Mouse (Mus musculus): Measurements from ENCODE around the gene Wnt5b. TPM values are rescaled to one million over a fixed set of nuclear protein-coding genes. Genes with fewer than 3 reads are reported as not detected.

Wnt5b gene
- polyA plus RNA-seq, 1 experiment from 2014 or later: 0.18 TPM

GRCm38 (mm10) chr6:119492630-119493014 is 51.5 kb downstream of the Wnt5b start:
- Histone ChIP-seq H3K9ac (ENCODE audit: low read depth, low read length) (no peak overlapping the region), H3K4me3 (ENCODE audit: low read depth, low read length) (no peak overlapping the region), H3K9me3 (replicated peaks; ENCODE audit: control insufficient read depth, low read length) (no peaks in the 10 kb centered on the region), H3K36me3 (ENCODE audit: control insufficient read depth, insufficient read depth) (no peaks in the 10 kb centered on the region), H3K27me3 (ENCODE audit: control insufficient read depth, insufficient read depth, low read depth, low read length) (no peaks in the 10 kb centered on the region), H3K4me2 (ENCODE audit: low read depth, low read length) (no peak overlapping the region), H3K27ac (ENCODE audit: low read length) (no peak overlapping the region), H3K4me1 (ENCODE audit: control insufficient read depth, low read depth, low read length) (no peaks in the 10 kb centered on the region)
- 70% methylated on average over 7 of the region's 7 CpGs for WGBS (ENCODE audit: insufficient replicate concordance)
- no peak for ATAC-seq (ENCODE audit: low read depth)

GRCm38 (mm10) chr6:119491997-119492629 is 52.0 kb downstream of the Wnt5b start:
- H3K9ac ChIP-seq (ENCODE audit: low read depth, low read length): no peak overlapping the region
- no peaks in the 10 kb centered on the region for H3K27me3 ChIP-seq (ENCODE audit: control insufficient read depth, insufficient read depth, low read depth, low read length)
- H3K4me1 ChIP-seq (ENCODE audit: control insufficient read depth, low read depth, low read length): no peaks in the 10 kb centered on the region
- H3K36me3 ChIP-seq (ENCODE audit: control insufficient read depth, insufficient read depth): no peaks in the 10 kb centered on the region
- H3K27ac ChIP-seq (ENCODE audit: low read length): no peak overlapping the region
- no peak overlapping the region for H3K4me3 ChIP-seq (ENCODE audit: low read depth, low read length)
- H3K4me2 ChIP-seq (ENCODE audit: low read depth, low read length): no peak overlapping the region
- 47% methylated on average over 9 of the region's 9 CpGs for WGBS (ENCODE audit: insufficient replicate concordance)
- H3K9me3 ChIP-seq (replicated peaks; ENCODE audit: control insufficient read depth, low read length): no peaks in the 10 kb centered on the region
- ATAC-seq (ENCODE audit: low read depth): no peak

- Histone ChIP-seq H3K4me2 (ENCODE audit: low read depth, low read length) (no peak overlapping the region), H3K9me3 (replicated peaks; ENCODE audit: control insufficient read depth, low read length) (no peaks in the 10 kb centered on the region), H3K36me3 (ENCODE audit: control insufficient read depth, insufficient read depth) (no peaks in the 10 kb centered on the region), H3K4me3 (ENCODE audit: low read depth, low read length) (no peak overlapping the region), H3K9ac (ENCODE audit: low read depth, low read length) (no peak overlapping the region), H3K27me3 (ENCODE audit: control insufficient read depth, insufficient read depth, low read depth, low read length) (no peaks in the 10 kb centered on the region), H3K4me1 (ENCODE audit: control insufficient read depth, low read depth, low read length) (no peaks in the 10 kb centered on the region), H3K27ac (ENCODE audit: low read length) (no peak overlapping the region)
- 56% methylated on average over 11 of the region's 11 CpGs for WGBS (ENCODE audit: insufficient replicate concordance)
- ATAC-seq (ENCODE audit: low read depth): no peak
Observed at GRCm38 (mm10) chr6:119491006-119491405, 53.1 kb downstream of the Wnt5b start.

- H3K4me1 ChIP-seq (ENCODE audit: control insufficient read depth, low read depth, low read length): no peaks in the 10 kb centered on the region
- ATAC-seq (ENCODE audit: low read depth): no peak
- H3K27me3 ChIP-seq (ENCODE audit: control insufficient read depth, insufficient read depth, low read depth, low read length): no peaks in the 10 kb centered on the region
- H3K27ac ChIP-seq (ENCODE audit: low read length): no peak overlapping the region
- 58% methylated on average over 11 of the region's 11 CpGs for WGBS (ENCODE audit: insufficient replicate concordance)
- H3K9ac ChIP-seq (ENCODE audit: low read depth, low read length): no peak overlapping the region
- no peaks in the 10 kb centered on the region for H3K36me3 ChIP-seq (ENCODE audit: control insufficient read depth, insufficient read depth)
- H3K4me3 ChIP-seq (ENCODE audit: low read depth, low read length): no peak overlapping the region
- no peak overlapping the region for H3K4me2 ChIP-seq (ENCODE audit: low read depth, low read length)
- no peaks in the 10 kb centered on the region for H3K9me3 ChIP-seq (replicated peaks; ENCODE audit: control insufficient read depth, low read length)
Observed at GRCm38 (mm10) chr6:119490549-119490948, 53.6 kb downstream of the Wnt5b start.

- H3K4me2 ChIP-seq (ENCODE audit: low read depth, low read length): no peak overlapping the region
- no peak for ATAC-seq (ENCODE audit: low read depth)
- no peak overlapping the region for H3K4me3 ChIP-seq (ENCODE audit: low read depth, low read length)
- no peaks in the 10 kb centered on the region for H3K4me1 ChIP-seq (ENCODE audit: control insufficient read depth, low read depth, low read length)
- no peaks in the 10 kb centered on the region for H3K36me3 ChIP-seq (ENCODE audit: control insufficient read depth, insufficient read depth)
- no peak overlapping the region for H3K9ac ChIP-seq (ENCODE audit: low read depth, low read length)
- no peaks in the 10 kb centered on the region for H3K27me3 ChIP-seq (ENCODE audit: control insufficient read depth, insufficient read depth, low read depth, low read length)
- no peak overlapping the region for H3K27ac ChIP-seq (ENCODE audit: low read length)
- WGBS (ENCODE audit: insufficient replicate concordance): 11% methylated on average over 5 of the region's 5 CpGs
- H3K9me3 ChIP-seq (replicated peaks; ENCODE audit: control insufficient read depth, low read length): no peaks in the 10 kb centered on the region
Observed at GRCm38 (mm10) chr6:119489765-119490164, 54.4 kb downstream of the Wnt5b start.

GRCm38 (mm10) chr6:119487619-119488018 is 56.5 kb downstream of the Wnt5b start:
- no peaks in the 10 kb centered on the region for H3K27me3 ChIP-seq (ENCODE audit: control insufficient read depth, insufficient read depth, low read depth, low read length)
- ATAC-seq (ENCODE audit: low read depth): no peak
- H3K4me2 ChIP-seq (ENCODE audit: low read depth, low read length): no peak overlapping the region
- no peak overlapping the region for H3K9ac ChIP-seq (ENCODE audit: low read depth, low read length)
- 0 out of 2 replicates have a peak, but pooled peaks cover 3% of the 10 kb centered on the region for H3K36me3 ChIP-seq (ENCODE audit: control insufficient read depth, insufficient read depth)
- H3K4me1 ChIP-seq (ENCODE audit: control insufficient read depth, low read depth, low read length): peaks cover 7% of the 10 kb centered on the region
- H3K4me3 ChIP-seq (ENCODE audit: low read depth, low read length): no peak overlapping the region
- 72% methylated on average over 9 of the region's 9 CpGs for WGBS (ENCODE audit: insufficient replicate concordance)
- no peaks in the 10 kb centered on the region for H3K9me3 ChIP-seq (replicated peaks; ENCODE audit: control insufficient read depth, low read length)
- no peak overlapping the region for H3K27ac ChIP-seq (ENCODE audit: low read length)

GRCm38 (mm10) chr6:119487085-119487458 is 57.1 kb downstream of the Wnt5b start:
- Histone ChIP-seq H3K4me2 (ENCODE audit: low read depth, low read length) (no peak overlapping the region), H3K4me3 (ENCODE audit: low read depth, low read length) (no peak overlapping the region), H3K9ac (ENCODE audit: low read depth, low read length) (no peak overlapping the region), H3K36me3 (ENCODE audit: control insufficient read depth, insufficient read depth) (0 out of 2 replicates have a peak, but pooled peaks cover 3% of the 10 kb centered on the region), H3K27ac (ENCODE audit: low read length) (no peak overlapping the region), H3K4me1 (ENCODE audit: control insufficient read depth, low read depth, low read length) (peaks cover 8% of the 10 kb centered on the region), H3K9me3 (replicated peaks; ENCODE audit: control insufficient read depth, low read length) (no peaks in the 10 kb centered on the region), H3K27me3 (ENCODE audit: control insufficient read depth, insufficient read depth, low read depth, low read length) (no peaks in the 10 kb centered on the region)
- 69% methylated on average over 7 of the region's 7 CpGs for WGBS (ENCODE audit: insufficient replicate concordance)
- no peak for ATAC-seq (ENCODE audit: low read depth)

- Histone ChIP-seq H3K27me3 (ENCODE audit: control insufficient read depth, insufficient read depth, low read depth, low read length) (no peaks in the 10 kb centered on the region), H3K4me2 (ENCODE audit: low read depth, low read length) (no peak overlapping the region), H3K4me1 (ENCODE audit: control insufficient read depth, low read depth, low read length) (peaks cover 9% of the 10 kb centered on the region), H3K4me3 (ENCODE audit: low read depth, low read length) (no peak overlapping the region), H3K9ac (ENCODE audit: low read depth, low read length) (no peak overlapping the region), H3K9me3 (replicated peaks; ENCODE audit: control insufficient read depth, low read length) (no peaks in the 10 kb centered on the region), H3K27ac (ENCODE audit: low read length) (no peak overlapping the region), H3K36me3 (ENCODE audit: control insufficient read depth, insufficient read depth) (0 out of 2 replicates have a peak, but pooled peaks cover 3% of the 10 kb centered on the region)
- no peak for ATAC-seq (ENCODE audit: low read depth)
- 79% methylated on average over 12 of the region's 12 CpGs for WGBS (ENCODE audit: insufficient replicate concordance)
Observed at GRCm38 (mm10) chr6:119486381-119487084, 57.6 kb downstream of the Wnt5b start.

GRCm38 (mm10) chr6:119485486-119485885 is 58.7 kb downstream of the Wnt5b start:
- Histone ChIP-seq H3K4me2 (ENCODE audit: low read depth, low read length) (no peak overlapping the region), H3K4me1 (ENCODE audit: control insufficient read depth, low read depth, low read length) (peaks cover 18% of the 10 kb centered on the region), H3K27ac (ENCODE audit: low read length) (no peak overlapping the region), H3K9me3 (replicated peaks; ENCODE audit: control insufficient read depth, low read length) (no peaks in the 10 kb centered on the region), H3K4me3 (ENCODE audit: low read depth, low read length) (no peak overlapping the region), H3K36me3 (ENCODE audit: control insufficient read depth, insufficient read depth) (0 out of 2 replicates have a peak, but pooled peaks cover 3% of the 10 kb centered on the region), H3K9ac (ENCODE audit: low read depth, low read length) (no peak overlapping the region), H3K27me3 (ENCODE audit: control insufficient read depth, insufficient read depth, low read depth, low read length) (no peaks in the 10 kb centered on the region)
- WGBS (ENCODE audit: insufficient replicate concordance): 20% methylated on average over 2 of the region's 2 CpGs
- no peak for ATAC-seq (ENCODE audit: low read depth)
